Mouse (Mus musculus): ENCODE measurements around the gene Tm9sf4.

GRCm38 (mm10) chr2:153177188-153177587, 16.1 kb downstream of the Tm9sf4 start:
- TF ChIP-seq CTCF (IDR thresholded peaks at IDR 0.05; ENCODE audit: control insufficient read depth, insufficient read depth, insufficient replicate concordance, low read depth, low read length) (no peak), POLR2A (IDR thresholded peaks at IDR 0.05; ENCODE audit: control insufficient read depth, low read depth, low read length) (no peak)
